Mouse (Mus musculus) gonadal fat pad, adult 2 months (tissue): ENCODE results near the gene Gss. TPM values are rescaled to one million over a fixed set of nuclear protein-coding genes. Genes with fewer than 3 reads are reported as not detected.

ENCODE experiments used
- DNase-seq: peaks from one replicate; pipeline ENCODE4 v3.0.0-alpha.2; 2012; ENCODE audit warnings: low read depth
- polyA plus RNA-seq: library from polyadenylated mRNA; depleted of rRNA; stranded (reverse); fragments of >200 nt; gene quantifications from 2 replicates; pipeline ENCODE4 v1.2.3, GENCODE M21; 2012; rRNA removed

The Gss gene
- polyA plus RNA-seq, 1 experiment = 32.6 TPM

GRCm38 (mm10) chr2:155517455-155518423 lies 74.9 kb downstream of the Gss start, which contains the start of the genes Acss2 and Ggt7:
Gene Acss2 (plus strand): TSS chr2:155517948.
Gene Ggt7 (minus strand): TSS chr2:155518237.
- DNase-seq = no peak

DNA sequence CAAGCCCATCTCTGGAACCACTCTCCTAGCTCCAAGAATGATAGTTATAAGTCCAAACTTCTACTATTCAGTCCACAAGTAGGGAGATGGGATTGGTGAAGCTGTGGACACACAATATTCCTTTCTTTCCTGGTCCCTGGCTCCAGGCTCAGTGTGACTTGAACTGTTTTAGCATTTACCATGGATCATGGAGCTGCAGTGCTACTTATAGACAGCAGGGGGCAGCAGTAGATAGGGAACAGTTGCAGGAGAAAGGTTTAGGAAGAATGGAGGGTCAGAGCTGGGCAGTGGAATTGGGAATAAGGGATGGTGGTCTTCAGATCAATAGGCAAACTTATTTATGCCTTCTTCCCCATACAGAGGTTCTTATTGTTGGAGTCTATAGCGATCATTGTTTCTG lies 76.7 kb downstream of the Gss start:
- no peak for DNase-seq

DNA sequence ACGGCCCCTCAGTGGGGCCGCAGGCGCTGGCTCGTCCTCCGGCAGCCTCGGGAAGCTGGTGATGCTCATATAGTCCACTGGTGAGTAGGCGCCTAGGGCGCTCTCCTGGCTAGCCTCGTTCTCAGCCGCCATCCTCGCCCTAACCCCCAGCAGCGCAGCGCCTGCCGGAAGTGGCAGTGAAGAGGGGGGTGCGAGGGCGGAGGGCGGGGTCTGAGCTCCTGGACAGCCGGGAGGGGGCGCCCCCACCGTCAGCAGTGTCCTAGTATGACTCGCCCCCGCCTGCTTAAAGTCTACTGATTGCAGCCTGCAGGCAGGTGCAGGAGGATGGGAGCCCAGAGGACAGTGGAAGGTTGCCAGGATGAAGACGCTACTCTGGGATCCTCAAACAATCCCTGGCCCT lies 77.9 kb downstream of the Gss start:
- no peak for DNase-seq

DNA sequence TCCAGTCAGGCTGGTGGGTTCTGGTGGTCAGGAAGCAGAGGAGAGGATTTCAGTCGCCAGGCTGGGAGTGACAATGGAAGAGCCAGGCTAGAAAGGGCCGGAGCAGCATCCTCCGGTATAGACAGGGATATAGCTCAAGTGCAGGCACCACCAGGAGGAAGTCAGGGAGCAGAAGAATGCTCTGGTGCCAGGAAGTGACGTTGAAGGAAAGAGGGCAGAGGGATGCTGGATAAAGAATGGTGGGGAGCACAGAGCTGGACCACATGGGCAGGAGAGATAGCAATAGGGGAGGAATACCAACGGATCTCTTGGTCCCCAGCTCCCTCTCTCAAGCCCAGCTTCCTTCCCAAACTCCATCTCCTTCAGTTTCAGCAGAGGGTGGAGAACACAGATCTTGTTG lies 79.1 kb downstream of the Gss start:
- no peak for DNase-seq

Other genes with a start within 250 kb of the Gss start
- gene Pigu, start 235.4 kb downstream of the Gss start, polyA plus RNA-seq = 34.3 and 43.4 TPM in 2 replicates
- gene Trp53inp2, start 211.8 kb downstream of the Gss start, polyA plus RNA-seq = 159 and 199 TPM in 2 replicates
- 33.7 and 66.1 TPM in 2 replicates for gene Ncoa6, start 118.9 kb downstream of the Gss start, polyA plus RNA-seq
- 54.6 and 93.7 TPM in 2 replicates for gene Acss2, start 74.9 kb downstream of the Gss start, polyA plus RNA-seq
- gene Ggt7, start 74.6 kb downstream of the Gss start, polyA plus RNA-seq = 72.3 and 95.3 TPM in 2 replicates
- 0.15 TPM in 1 of 2 replicates, not detected in the other for gene Myh7b, start 18.4 kb upstream of the Gss start, polyA plus RNA-seq
- gene Trpc4ap, start 99.6 kb upstream of the Gss start, polyA plus RNA-seq = 131 and 141 TPM in 2 replicates
- 55.9 and 67.9 TPM in 2 replicates for gene Edem2, start 136.7 kb upstream of the Gss start, polyA plus RNA-seq
- not detected in 2 replicates for gene Gm17581, start 143.1 kb upstream of the Gss start, polyA plus RNA-seq
- 11.9 TPM in 2 replicates for gene Procr, start 158.3 kb upstream of the Gss start, polyA plus RNA-seq
- gene Mmp24, start 182.5 kb upstream of the Gss start, polyA plus RNA-seq = 0.09 and 0.13 TPM in 2 replicates
- 55.2 and 65.8 TPM in 2 replicates for gene BC029722, start 226.6 kb upstream of the Gss start, polyA plus RNA-seq
- 85.8 and 109 TPM in 2 replicates for gene Eif6, start 234.1 kb upstream of the Gss start, polyA plus RNA-seq
- not detected in 2 replicates for gene Fam83c, start 242.0 kb upstream of the Gss start, polyA plus RNA-seq